Mouse (Mus musculus) c-Kit-positive CD71-positive TER-119-positive erythroid progenitor cells, embryonic 14.5 days (primary cell): ENCODE data around the gene Gja8.

Experiments used
- DNase-seq: peaks from one replicate; pipeline ENCODE4 v3.0.0-alpha.2; 2013; ENCODE audit warnings: low spot score

Gene Gja8

DNA sequence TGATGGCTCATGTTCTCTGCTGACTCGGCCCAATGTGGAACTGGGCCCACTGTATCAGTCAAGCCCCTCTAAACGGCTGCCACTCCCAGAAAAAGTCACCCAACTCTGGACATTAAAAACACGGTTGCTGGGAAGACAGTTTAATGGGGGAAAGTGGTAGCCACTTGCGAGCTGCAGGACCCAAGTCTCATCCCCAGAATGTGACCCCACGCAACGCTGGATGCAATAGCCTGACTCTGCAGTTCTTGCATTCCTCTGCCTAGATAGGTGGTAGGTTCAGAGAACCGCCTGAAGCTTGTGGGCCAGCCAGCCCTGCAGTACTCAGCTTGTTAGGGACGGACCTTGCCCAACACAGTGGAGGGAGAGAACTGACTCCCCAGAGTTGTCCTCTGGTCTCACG, 46.3 kb downstream of the Gja8 start:
- no peak for DNase-seq

DNA sequence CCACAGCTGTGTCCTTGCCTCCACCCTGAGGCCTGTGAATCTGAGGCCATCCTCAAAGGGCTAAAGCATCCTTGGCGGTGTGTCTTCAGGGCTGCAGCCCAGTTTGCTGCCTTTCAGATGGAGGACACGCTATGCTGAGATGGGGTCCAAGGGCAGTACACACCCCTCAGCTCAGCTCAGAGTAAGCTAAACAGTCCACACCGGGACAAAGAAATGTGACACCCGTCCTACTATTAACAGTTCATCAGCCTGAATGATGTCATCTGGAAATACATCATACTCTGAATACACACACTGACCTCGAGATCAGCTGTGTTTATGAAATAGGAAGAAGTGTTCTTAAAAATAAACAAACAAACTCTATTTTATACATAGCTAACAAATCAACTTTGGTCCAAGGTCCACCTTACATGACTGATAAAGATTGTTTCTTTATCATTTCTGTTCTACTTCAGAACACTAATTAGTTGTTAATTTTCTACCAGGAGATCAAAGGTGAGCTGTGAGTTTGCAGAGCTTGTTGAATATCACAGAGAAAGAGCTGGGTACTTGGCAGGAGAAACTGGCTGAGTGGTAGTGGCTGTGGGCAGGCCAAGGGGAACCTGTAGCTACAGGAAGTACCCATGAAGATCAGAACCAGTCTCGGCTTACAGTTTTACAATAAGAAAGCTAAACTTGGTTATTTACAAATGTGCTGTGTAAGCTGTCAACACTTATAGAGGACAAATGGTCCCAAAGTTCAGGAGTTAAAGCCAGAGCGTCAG, 50.8 kb downstream of the Gja8 start:
- DNase-seq = no peak

DNA sequence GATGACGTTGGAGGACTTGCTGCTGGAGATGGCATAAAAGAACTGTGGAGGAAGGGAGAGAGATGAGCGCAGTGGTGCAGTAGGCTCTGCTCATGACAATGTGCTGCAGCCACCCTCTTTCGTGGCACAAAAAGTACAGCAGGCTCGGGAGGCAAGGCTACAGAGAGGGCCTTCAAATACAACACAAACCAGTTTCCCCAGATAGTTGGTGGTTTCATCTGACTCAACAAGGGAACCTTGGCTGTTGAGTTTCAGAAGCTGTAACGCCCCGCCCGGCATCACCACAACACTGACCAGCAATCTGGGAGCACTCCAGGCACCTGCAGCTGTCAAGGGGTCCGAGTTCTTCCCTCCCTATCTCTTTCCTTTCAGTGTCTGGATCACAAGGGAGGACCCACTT, 53.3 kb downstream of the Gja8 start:
- DNase-seq = no peak

DNA sequence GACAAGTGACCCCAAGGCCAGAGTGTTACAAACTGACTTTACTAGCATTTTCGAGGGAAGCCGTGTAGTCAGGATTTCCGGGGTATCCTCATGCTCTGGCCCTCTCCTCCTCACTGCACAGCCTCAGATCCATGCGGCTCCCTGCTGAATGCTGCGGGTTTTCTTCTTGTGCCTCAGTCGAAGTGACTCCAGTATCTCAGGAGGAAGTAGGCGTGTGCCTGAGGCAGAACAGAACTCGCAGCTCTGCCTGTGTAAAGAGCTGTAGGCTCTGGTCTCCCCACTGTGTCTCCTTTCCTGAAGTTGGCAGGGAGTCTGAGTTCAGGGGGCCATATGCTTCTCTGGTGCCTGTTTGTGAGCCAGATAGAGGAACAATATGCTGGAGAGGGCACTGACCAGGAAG, 54.8 kb downstream of the Gja8 start:
- DNase-seq = no peak

DNA sequence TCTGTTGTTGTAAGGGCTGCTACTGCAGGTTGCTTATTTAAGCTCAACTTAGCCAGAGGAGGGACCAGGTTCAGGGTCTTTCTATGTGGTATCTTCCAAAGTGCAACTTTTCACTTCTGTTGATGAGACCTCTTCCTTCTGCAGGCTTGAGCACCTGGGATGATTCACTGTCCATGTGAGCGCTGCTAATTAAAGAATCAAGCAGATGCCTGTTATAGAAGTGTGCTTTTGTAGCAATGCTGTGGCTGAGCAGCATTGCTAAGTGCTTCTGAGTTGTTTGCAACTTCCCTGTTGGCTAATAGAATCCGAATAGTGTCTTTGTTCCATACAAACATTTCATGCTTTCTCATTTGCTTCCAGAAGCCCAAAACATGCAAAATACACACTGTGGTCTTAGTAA, 55.5 kb downstream of the Gja8 start:
- no peak for DNase-seq

DNA sequence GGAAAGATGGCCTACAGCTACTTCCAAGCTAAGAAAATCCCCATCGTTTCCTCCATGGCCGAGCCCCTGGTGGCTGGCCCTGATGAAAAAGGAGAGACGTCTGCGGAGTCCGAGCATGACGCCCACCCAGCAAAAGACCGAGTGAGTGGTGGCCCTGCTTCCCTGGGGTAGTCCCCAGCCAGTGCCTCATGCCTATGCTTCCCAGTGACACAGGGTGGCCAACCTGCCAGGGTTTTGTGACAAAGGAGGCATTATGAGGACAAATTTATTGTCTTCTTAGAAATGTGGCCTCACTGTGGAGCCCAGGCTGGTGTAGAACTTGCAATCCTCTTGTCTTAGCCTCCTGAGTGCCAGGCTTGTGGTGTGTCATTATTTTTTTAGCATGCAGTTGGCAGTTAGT, 56.7 kb downstream of the Gja8 start:
- DNase-seq = no peak

DNA sequence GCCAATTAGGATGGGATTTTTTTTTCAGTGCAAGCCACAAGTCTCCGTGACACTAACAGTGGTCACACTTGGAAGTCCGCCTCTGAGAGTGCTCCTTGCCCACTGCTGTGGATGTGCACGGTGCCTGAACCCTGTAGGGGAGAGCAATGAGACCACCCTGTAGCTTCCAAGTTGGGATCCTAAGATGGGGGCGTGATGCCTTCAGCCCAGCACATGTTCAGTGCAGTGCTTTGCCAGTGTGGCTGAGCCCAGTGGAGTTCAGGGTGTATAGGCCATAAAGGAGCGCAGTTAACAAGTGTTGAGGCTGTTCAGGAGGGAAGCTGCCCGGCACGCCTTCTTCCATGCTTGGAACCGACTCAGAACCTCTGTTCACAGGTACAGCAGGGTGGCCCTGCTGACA, 57.3 kb downstream of the Gja8 start:
- DNase-seq = no peak

DNA sequence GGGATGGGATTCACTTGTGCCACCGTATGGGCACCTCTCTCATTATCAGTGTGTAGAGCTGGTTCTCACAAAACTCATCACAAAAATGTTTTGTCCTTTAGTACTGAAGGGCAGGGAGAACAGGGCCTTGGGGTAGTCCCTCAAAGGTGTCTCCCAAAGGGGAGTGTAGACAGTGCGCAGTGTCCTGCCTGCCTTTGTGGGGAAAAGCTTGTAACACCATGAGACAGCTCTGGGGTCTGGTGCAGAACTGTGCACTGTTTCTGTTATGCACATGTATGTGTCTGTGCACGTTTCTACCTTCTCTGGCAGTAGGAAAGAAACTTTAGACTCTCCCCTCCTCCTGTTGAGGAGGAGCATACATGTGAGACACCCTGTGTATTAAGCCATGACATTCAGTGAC, 58.0 kb downstream of the Gja8 start:
- DNase-seq = no peak
